Mouse (Mus musculus): ENCODE results near the gene Nup155.
"Not testable (repeated sequence)": the region's sequence is repeated elsewhere in the genome, so short reads cannot be mapped to it uniquely, and the experiment has no call there.

Nup155 gene

GRCm38 (mm10) chr15:8108966-8109743 lies at the start of gene Nup155:
Gene Nup155 (plus strand): TSS chr15:8109273.
- peak; percentile 93 to 95 for DNase-seq (ENCODE audit: low spot score in 2 of 2)

- no peak for DNase-seq (ENCODE audit: low spot score in 2 of 2)
These were observed 43.9 kb upstream of the Nup155 start for GRCm38 (mm10) chr15:8065221-8065620.

- DNase-seq (ENCODE audit: low spot score in 2 of 2), result not testable (repeated sequence)
These were observed 35.9 kb upstream of the Nup155 start for GRCm38 (mm10) chr15:8073159-8073558.

- DNase-seq (ENCODE audit: low spot score in 2 of 2), result no peak
These were observed 26.9 kb upstream of the Nup155 start for GRCm38 (mm10) chr15:8082139-8082538.

- DNase-seq (ENCODE audit: low spot score in 2 of 2), result no peak
These were observed 21.8 kb upstream of the Nup155 start for GRCm38 (mm10) chr15:8087293-8087692.

GRCm38 (mm10) chr15:8088715-8089114 lies 20.4 kb upstream of the Nup155 start:
- no peak for DNase-seq (ENCODE audit: low spot score in 2 of 2)

GRCm38 (mm10) chr15:8090685-8091084 lies 18.4 kb upstream of the Nup155 start:
- no peak for DNase-seq (ENCODE audit: low spot score in 2 of 2)

GRCm38 (mm10) chr15:8092668-8093067 lies 16.4 kb upstream of the Nup155 start:
- not testable (repeated sequence) for DNase-seq (ENCODE audit: low spot score in 2 of 2)

GRCm38 (mm10) chr15:8097853-8098252 lies 11.2 kb upstream of the Nup155 start:
- DNase-seq (ENCODE audit: low spot score in 2 of 2), result peak; percentile 30 to 37

- peak; percentile 99 for DNase-seq (ENCODE audit: low spot score in 2 of 2)
These were observed 10.0 kb upstream of the Nup155 start, which contains the start of gene Wdr70 for GRCm38 (mm10) chr15:8098774-8099749. Gene Wdr70 (minus strand): TSS chr15:8099209.

GRCm38 (mm10) chr15:8101975-8102542 lies 7.0 kb upstream of the Nup155 start:
- not testable (repeated sequence) for DNase-seq (ENCODE audit: low spot score in 2 of 2)

GRCm38 (mm10) chr15:8108360-8108965 lies 610 bp upstream of the Nup155 start:
- no peak for DNase-seq (ENCODE audit: low spot score in 2 of 2)

- no peak for DNase-seq (ENCODE audit: low spot score in 2 of 2)
These were observed 709 bp downstream of the Nup155 start for GRCm38 (mm10) chr15:8109782-8110181.

GRCm38 (mm10) chr15:8129281-8129680 lies 20.2 kb downstream of the Nup155 start:
- no peak for DNase-seq (ENCODE audit: low spot score in 2 of 2)

- DNase-seq (ENCODE audit: low spot score in 2 of 2), result no peak
These were observed 22.2 kb downstream of the Nup155 start for GRCm38 (mm10) chr15:8131268-8131667.

GRCm38 (mm10) chr15:8131761-8132160 lies 22.7 kb downstream of the Nup155 start:
- no peak for DNase-seq (ENCODE audit: low spot score in 2 of 2)

GRCm38 (mm10) chr15:8135606-8136005 lies 26.5 kb downstream of the Nup155 start:
- no peak for DNase-seq (ENCODE audit: low spot score in 2 of 2)

- DNase-seq (ENCODE audit: low spot score in 2 of 2), result no peak
These were observed 52.8 kb downstream of the Nup155 start for GRCm38 (mm10) chr15:8161841-8162240.

- peak; percentile 91 to 93 for DNase-seq (ENCODE audit: low spot score in 2 of 2)
These were observed 59.7 kb downstream of the Nup155 start, which contains the start of gene Cplane1 for GRCm38 (mm10) chr15:8168591-8169265. Gene Cplane1 (plus strand): TSS chr15:8169106.

GRCm38 (mm10) chr15:8169266-8169746 lies 60.2 kb downstream of the Nup155 start:
- peak; percentile 47 to 55 for DNase-seq (ENCODE audit: low spot score in 2 of 2)

- no peak for DNase-seq (ENCODE audit: low spot score in 2 of 2)
These were observed 80.5 kb downstream of the Nup155 start for GRCm38 (mm10) chr15:8189563-8189962.

Data from right cerebral cortex, adult 2 months (tissue).